Mouse (Mus musculus): ENCODE results near the gene Krt88. TPM values are rescaled to one million over a fixed set of nuclear protein-coding genes. Genes with fewer than 3 reads are reported as not detected.

Gene Krt88
- polyA plus RNA-seq (2014; fragmentation: Nextera tagmentation; extraction: Ambion mirVana), result not detected in 2 replicates

DNA sequence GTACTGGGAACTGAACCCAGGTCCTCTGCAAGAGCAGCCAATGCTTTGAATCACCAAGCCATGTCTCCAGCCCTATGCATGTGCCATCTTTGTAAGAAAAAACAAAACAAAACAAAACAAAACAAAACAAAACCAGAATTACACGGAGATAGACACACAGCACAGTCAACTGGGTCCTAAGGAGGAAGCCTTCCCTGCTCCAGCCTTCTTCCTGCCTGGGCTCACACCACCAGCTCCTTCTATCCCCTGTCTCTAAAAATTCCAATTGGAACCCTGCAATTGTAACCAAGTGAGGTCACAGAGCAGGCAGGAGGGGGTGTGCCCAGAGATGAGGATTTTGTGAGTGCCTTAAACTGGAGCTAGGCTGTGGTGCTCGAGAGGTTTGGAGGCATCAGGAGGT is at the start of gene Krt88:
Krt88 (plus strand) TSS at position 301 of the 400 bp plus-strand sequence.
- 77% methylated on average over 2 of the region's 2 CpGs for WGBS
- ATAC-seq (ENCODE audit: insufficient number of reproducible peaks, insufficient read depth, low FRiP score, low read depth), result no peak
- H3K4me2 ChIP-seq (replicated peaks; ENCODE audit: low read depth, low read length), result no peak within 1 kb of the TSS
- H3K36me3 ChIP-seq (ENCODE audit: control insufficient read depth, insufficient read depth, low read length), result no peaks in the 10 kb centered on the region
- H3K4me3 ChIP-seq (ENCODE audit: low read depth, low read length), result no peak within 1 kb of the TSS
- H3K9me3 ChIP-seq (ENCODE audit: control insufficient read depth, low read depth, low read length), result no peaks in the 10 kb centered on the region
- no peak within 1 kb of the TSS for H3K27ac ChIP-seq (ENCODE audit: low read length)
- no peaks in the 10 kb centered on the region for H3K27me3 ChIP-seq (ENCODE audit: control insufficient read depth, insufficient read depth, low read length)
- H3K9ac ChIP-seq (replicated peaks; ENCODE audit: low read depth, low read length), result no peak within 1 kb of the TSS
- H3K4me1 ChIP-seq (ENCODE audit: control insufficient read depth, insufficient read depth, low read length), result no peaks in the 10 kb centered on the region

DNA sequence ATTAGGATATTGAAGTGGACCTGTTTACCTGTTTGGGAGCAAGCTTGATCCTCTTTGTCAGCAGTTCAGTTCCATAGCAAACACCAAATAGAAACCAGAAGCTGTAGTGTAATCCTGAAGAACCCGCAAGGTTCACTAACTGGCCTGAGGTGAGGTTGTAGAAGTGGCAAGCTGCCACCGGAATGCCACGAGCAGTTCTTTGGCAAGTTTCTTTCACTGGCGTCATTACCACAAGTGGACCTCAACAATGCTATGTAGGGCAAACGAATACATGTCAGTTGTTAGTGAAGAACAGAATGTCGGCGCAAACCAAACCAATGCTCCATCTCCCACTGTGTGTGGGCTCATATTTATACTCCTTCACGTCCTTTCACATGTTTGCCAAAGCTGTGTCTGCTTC is 49.3 kb upstream of the Krt88 start:
- 88% methylated on average over 8 of the region's 8 CpGs for whole genome bisulfite sequencing
- ATAC-seq (ENCODE audit: insufficient number of reproducible peaks, insufficient read depth, low FRiP score, low read depth), result no peak
- no peak overlapping the region for H3K4me2 ChIP-seq (replicated peaks; ENCODE audit: low read depth, low read length)

DNA sequence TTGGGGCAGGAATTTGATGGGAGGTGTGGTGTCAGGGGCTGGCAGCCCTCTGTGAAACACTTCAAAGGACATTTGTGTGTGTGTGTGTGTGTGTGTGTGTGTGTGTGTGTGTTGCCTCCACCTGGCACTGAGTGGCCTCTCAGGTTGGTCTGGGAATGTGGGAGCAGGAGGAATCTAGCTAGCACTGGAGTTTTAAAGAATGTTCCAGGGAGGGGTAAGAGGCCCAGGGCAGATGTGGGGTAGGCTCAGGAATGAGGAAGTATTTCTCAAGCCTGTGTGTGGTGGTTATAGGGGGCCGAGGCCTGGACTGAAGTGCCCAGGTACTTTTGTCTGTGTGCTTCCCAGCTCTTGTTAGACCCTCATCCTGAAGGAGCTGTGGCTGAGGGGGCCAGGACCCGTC is 36.8 kb upstream of the Krt88 start, which contains the start of gene Krt7:
Krt7 (plus strand) TSS at position 269 of the 400 bp plus-strand sequence.
- H3K4me3 ChIP-seq (ENCODE audit: low read depth, low read length), result peak within 1 kb of the TSS; percentile 17; the same call in 1 of the 2 replicates
- peak; percentile 33; the same call in 1 of the 2 replicates for ATAC-seq (ENCODE audit: insufficient number of reproducible peaks, insufficient read depth, low FRiP score, low read depth)
- 0 out of 2 replicates have a peak, but pooled peaks cover 6% of the 10 kb centered on the region for H3K4me1 ChIP-seq (ENCODE audit: control insufficient read depth, insufficient read depth, low read length)
- H3K36me3 ChIP-seq (ENCODE audit: control insufficient read depth, insufficient read depth, low read length), result no peaks in the 10 kb centered on the region
- H3K9me3 ChIP-seq (ENCODE audit: control insufficient read depth, low read depth, low read length), result no peaks in the 10 kb centered on the region
- H3K27ac ChIP-seq (ENCODE audit: low read length), result peak within 1 kb of the TSS; percentile 55; the same call in 1 of the 2 replicates
- H3K9ac ChIP-seq (replicated peaks; ENCODE audit: low read depth, low read length), result no peak within 1 kb of the TSS; the same call in 1 of the 2 replicates
- H3K4me2 ChIP-seq (replicated peaks; ENCODE audit: low read depth, low read length), result peak within 1 kb of the TSS; percentile 42
- 25% methylated on average over 2 of the region's 2 CpGs for whole genome bisulfite sequencing
- H3K27me3 ChIP-seq (ENCODE audit: control insufficient read depth, insufficient read depth, low read length), result 0 out of 2 replicates have a peak, but pooled peaks cover 2% of the 10 kb centered on the region

More for the DNA sequence above, 49.3 kb upstream of the Krt88 start:
- Histone ChIP-seq H3K4me1 (ENCODE audit: control insufficient read depth, insufficient read depth, low read length) (no peaks in the 10 kb centered on the region), H3K4me3 (ENCODE audit: low read depth, low read length) (no peak overlapping the region), H3K9me3 (ENCODE audit: control insufficient read depth, low read depth, low read length) (no peaks in the 10 kb centered on the region), H3K27ac (ENCODE audit: low read length) (no peak overlapping the region), H3K27me3 (ENCODE audit: control insufficient read depth, insufficient read depth, low read length) (no peaks in the 10 kb centered on the region), H3K9ac (replicated peaks; ENCODE audit: low read depth, low read length) (no peak overlapping the region), H3K36me3 (ENCODE audit: control insufficient read depth, insufficient read depth, low read length) (no peaks in the 10 kb centered on the region)

DNA sequence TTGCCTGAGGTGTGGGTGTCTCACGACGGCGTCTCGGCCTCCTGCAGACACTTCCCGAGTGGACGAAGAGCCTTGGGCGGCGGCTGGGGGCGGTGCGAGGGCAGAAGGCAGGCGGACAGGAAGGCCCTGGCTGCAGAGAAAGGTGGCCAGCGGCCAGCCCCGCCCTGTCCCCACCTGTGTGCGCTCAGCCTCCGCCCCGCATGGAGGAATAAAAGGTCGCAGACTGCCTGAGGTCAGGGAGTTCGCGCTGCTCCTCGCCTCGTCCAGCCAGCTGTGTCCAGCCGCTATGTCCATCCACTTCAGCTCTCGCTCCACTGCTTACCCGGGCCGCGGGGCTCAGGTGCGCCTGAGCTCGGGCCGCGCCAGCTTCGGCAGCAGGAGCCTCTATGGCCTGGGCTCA is 35.4 kb upstream of the Krt88 start:
- Histone ChIP-seq H3K4me2 (replicated peaks; ENCODE audit: low read depth, low read length) (peak overlapping the region; percentile 42), H3K36me3 (ENCODE audit: control insufficient read depth, insufficient read depth, low read length) (no peaks in the 10 kb centered on the region), H3K4me1 (ENCODE audit: control insufficient read depth, insufficient read depth, low read length) (0 out of 2 replicates have a peak, but pooled peaks cover 6% of the 10 kb centered on the region), H3K9ac (replicated peaks; ENCODE audit: low read depth, low read length) (no peak overlapping the region; the same call in 1 of the 2 replicates), H3K27ac (ENCODE audit: low read length) (peak overlapping the region; percentile 55; the same call in 1 of the 2 replicates), H3K4me3 (ENCODE audit: low read depth, low read length) (peak overlapping the region; percentile 17), H3K27me3 (ENCODE audit: control insufficient read depth, insufficient read depth, low read length) (0 out of 2 replicates have a peak, but pooled peaks cover 2% of the 10 kb centered on the region), H3K9me3 (ENCODE audit: control insufficient read depth, low read depth, low read length) (no peaks in the 10 kb centered on the region)
- WGBS, result 15% methylated on average over 30 of the region's 31 CpGs
- ATAC-seq (ENCODE audit: insufficient number of reproducible peaks, insufficient read depth, low FRiP score, low read depth), result peak; percentile 36; the same call in 1 of the 2 replicates

DNA sequence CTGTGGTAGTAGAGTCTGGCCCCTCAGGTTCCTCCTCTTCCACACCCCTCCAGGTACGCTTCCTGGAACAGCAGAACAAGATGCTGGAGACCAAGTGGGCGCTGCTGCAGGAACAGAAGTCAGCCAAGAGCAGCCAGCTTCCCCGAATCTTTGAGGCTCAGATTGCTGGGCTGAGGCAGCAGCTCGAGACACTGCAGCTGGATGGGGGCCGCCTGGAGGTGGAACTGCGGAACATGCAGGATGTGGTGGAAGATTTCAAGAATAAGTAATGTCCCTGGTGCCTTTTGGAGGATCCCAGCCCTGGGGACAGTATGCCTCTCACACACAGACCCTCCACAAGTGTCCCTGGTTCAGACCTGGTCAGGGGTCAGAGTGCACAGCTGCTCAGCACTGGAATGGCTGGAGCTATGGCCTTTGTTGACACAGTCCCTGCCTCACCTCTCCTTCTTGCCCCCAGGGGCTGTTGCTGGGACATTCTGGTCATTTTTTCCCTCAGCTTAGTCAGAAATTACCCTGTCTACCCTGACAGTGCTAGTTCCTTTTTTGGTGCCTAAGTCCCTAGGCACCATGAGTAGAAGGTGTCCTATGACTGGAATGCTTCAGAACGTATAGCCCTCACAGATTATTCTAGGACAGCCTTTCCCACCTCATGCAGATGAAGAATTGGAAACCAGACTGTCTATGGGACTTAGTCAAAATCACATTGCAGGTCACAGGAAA is 33.5 kb upstream of the Krt88 start:
- Histone ChIP-seq H3K4me2 (replicated peaks; ENCODE audit: low read depth, low read length) (peak overlapping the region; percentile 42), H3K4me3 (ENCODE audit: low read depth, low read length) (peak overlapping the region; percentile 17; the same call in 1 of the 2 replicates), H3K4me1 (ENCODE audit: control insufficient read depth, insufficient read depth, low read length) (0 out of 2 replicates have a peak, but pooled peaks cover 6% of the 10 kb centered on the region), H3K27me3 (ENCODE audit: control insufficient read depth, insufficient read depth, low read length) (0 out of 2 replicates have a peak, but pooled peaks cover 2% of the 10 kb centered on the region), H3K9ac (replicated peaks; ENCODE audit: low read depth, low read length) (0 out of 2 replicates have a peak overlapping the region, but pooled peaks have one; percentile 28), H3K36me3 (ENCODE audit: control insufficient read depth, insufficient read depth, low read length) (no peaks in the 10 kb centered on the region), H3K27ac (ENCODE audit: low read length) (peak overlapping the region; percentile 48), H3K9me3 (ENCODE audit: control insufficient read depth, low read depth, low read length) (no peaks in the 10 kb centered on the region)
- 37% methylated on average over 7 of the region's 7 CpGs for WGBS
- no peak for ATAC-seq (ENCODE audit: insufficient number of reproducible peaks, insufficient read depth, low FRiP score, low read depth)

DNA sequence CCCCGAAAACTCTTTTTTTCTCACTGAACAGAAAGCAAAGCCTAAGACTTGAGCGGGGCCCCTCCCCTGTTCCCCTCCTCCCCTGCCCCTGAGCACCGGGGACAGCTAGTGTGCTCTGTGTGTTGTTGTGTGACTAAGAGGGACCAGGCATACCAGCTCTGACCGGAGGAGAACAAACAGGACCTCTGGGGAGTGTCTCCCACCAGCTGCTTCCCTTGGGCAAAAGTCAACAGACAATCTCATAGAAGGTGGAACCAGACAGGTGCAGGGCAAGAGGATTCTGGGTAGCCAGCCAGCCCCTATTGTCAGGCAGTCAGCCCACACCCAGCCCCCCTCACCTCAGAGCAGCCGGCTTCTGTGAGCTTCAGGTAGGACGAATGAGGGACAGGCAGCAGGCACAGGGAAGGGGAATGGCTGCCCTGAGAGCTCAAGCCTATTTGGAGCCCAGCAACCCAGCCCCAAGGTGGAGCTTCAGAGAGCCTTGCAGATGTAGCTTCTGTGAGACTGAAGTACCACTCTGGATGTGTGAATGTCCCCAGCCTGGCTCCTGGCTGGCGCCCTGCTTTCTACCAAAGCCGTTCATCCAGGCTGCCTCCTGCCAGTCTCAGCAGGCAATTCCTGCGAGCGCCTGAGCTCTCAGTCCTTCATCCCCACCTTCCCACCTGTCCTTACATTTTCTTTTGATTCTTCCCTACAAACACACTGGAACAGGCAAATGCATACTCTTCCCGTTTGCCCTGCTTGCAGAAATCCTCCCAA is 32.6 kb upstream of the Krt88 start:
- Histone ChIP-seq H3K36me3 (ENCODE audit: control insufficient read depth, insufficient read depth, low read length) (no peaks in the 10 kb centered on the region), H3K9ac (replicated peaks; ENCODE audit: low read depth, low read length) (no peak overlapping the region), H3K9me3 (ENCODE audit: control insufficient read depth, low read depth, low read length) (no peaks in the 10 kb centered on the region), H3K27ac (ENCODE audit: low read length) (peak overlapping the region; percentile 71), H3K27me3 (ENCODE audit: control insufficient read depth, insufficient read depth, low read length) (0 out of 2 replicates have a peak, but pooled peaks cover 2% of the 10 kb centered on the region), H3K4me1 (ENCODE audit: control insufficient read depth, insufficient read depth, low read length) (0 out of 2 replicates have a peak, but pooled peaks cover 6% of the 10 kb centered on the region), H3K4me3 (ENCODE audit: low read depth, low read length) (no peak overlapping the region), H3K4me2 (replicated peaks; ENCODE audit: low read depth, low read length) (peak overlapping the region; percentile 22)
- WGBS, result 44% methylated on average over 11 of the region's 11 CpGs
- ATAC-seq (ENCODE audit: insufficient number of reproducible peaks, insufficient read depth, low FRiP score, low read depth), result peak; percentile 81

DNA sequence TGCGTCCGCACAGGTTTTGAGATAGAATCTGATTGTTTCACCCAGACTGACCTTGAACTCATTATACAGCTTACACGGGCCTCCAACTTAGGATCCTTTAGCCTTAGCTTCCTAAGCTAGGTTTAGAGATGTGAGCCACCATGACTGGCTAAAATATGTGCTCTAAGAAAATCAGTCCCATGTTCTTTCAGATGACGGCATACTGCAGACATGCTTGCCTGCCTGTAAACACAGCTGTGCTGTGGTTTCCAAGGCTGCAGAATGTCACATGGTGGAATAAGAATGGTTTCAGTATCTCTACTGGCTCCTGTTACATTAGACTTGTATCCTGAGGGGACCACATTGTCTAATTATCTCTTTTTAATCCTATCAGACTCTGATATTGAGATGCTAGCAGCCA is 28.6 kb upstream of the Krt88 start:
- Histone ChIP-seq H3K4me2 (replicated peaks; ENCODE audit: low read depth, low read length) (no peak overlapping the region), H3K9me3 (ENCODE audit: control insufficient read depth, low read depth, low read length) (no peaks in the 10 kb centered on the region), H3K4me1 (ENCODE audit: control insufficient read depth, insufficient read depth, low read length) (0 out of 2 replicates have a peak, but pooled peaks cover 6% of the 10 kb centered on the region), H3K36me3 (ENCODE audit: control insufficient read depth, insufficient read depth, low read length) (no peaks in the 10 kb centered on the region; the same call in 1 of the 2 replicates), H3K27ac (ENCODE audit: low read length) (no peak overlapping the region), H3K27me3 (ENCODE audit: control insufficient read depth, insufficient read depth, low read length) (no peaks in the 10 kb centered on the region), H3K4me3 (ENCODE audit: low read depth, low read length) (no peak overlapping the region), H3K9ac (replicated peaks; ENCODE audit: low read depth, low read length) (no peak overlapping the region)
- no peak for ATAC-seq (ENCODE audit: insufficient number of reproducible peaks, insufficient read depth, low FRiP score, low read depth)
- 74% methylated on average over 4 of the region's 4 CpGs for WGBS

DNA sequence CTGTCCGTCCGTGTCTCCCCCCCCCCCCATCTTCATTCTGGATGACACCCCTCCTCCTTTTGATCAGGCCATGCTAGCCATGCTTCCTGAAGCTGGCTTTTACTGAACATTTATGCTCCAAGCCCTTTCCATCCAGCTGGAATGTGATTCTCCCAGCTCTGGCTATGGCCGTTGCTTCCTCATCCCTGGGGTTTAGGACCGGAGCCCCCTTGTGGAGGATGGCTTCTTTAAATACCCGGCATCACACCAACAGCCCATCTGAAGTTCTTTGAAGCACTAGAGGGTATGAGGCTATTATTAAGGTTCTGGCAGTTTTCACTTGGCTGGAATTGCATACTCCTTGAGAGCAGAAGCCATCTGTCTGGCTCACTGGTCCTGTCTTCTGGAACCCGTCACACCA is 26.6 kb upstream of the Krt88 start:
- ATAC-seq (ENCODE audit: insufficient number of reproducible peaks, insufficient read depth, low FRiP score, low read depth), result no peak
- Histone ChIP-seq H3K9ac (replicated peaks; ENCODE audit: low read depth, low read length) (no peak overlapping the region), H3K36me3 (ENCODE audit: control insufficient read depth, insufficient read depth, low read length) (no peaks in the 10 kb centered on the region; the same call in 1 of the 2 replicates), H3K27ac (ENCODE audit: low read length) (no peak overlapping the region), H3K4me1 (ENCODE audit: control insufficient read depth, insufficient read depth, low read length) (0 out of 2 replicates have a peak, but pooled peaks cover 2% of the 10 kb centered on the region), H3K4me2 (replicated peaks; ENCODE audit: low read depth, low read length) (no peak overlapping the region), H3K9me3 (ENCODE audit: control insufficient read depth, low read depth, low read length) (no peaks in the 10 kb centered on the region), H3K4me3 (ENCODE audit: low read depth, low read length) (no peak overlapping the region), H3K27me3 (ENCODE audit: control insufficient read depth, insufficient read depth, low read length) (no peaks in the 10 kb centered on the region)
- 56% methylated on average over 6 of the region's 6 CpGs for WGBS

Data from stomach, embryonic 14.5 days (tissue).